Mouse (Mus musculus) CH12.LX (cell line): ENCODE measurements around the gene Cacna1a. TPM values are rescaled to one million over a fixed set of nuclear protein-coding genes. Genes with fewer than 3 reads are reported as not detected.

Source experiments
- DNase-seq: peaks from one replicate; pipeline ENCODE4 v3.0.0-alpha.2; 2013; ENCODE audit errors: extremely low read depth
- H3K27ac ChIP-seq: 2 replicates; pipeline ENCODE4 v1.5.1; 2012; ENCODE audit warnings: low read depth, mild to moderate bottlenecking, control low read depth, moderate library complexity; ENCODE audit not compliant: insufficient read depth
- H3K27me3 ChIP-seq: replicated peaks from 2 replicates; pipeline ENCODE3; 2012; ENCODE audit warnings: inconsistent platforms
- H3K36me3 ChIP-seq, 2 experiments: replicated peaks in 1 of 2; 2 replicates each; pipeline versions ENCODE3 to v1.6.1; 2012; ENCODE audit warnings: inconsistent platforms in 1 of 2, low read length in 1 of 2, mild to moderate bottlenecking in 1 of 2, mixed read lengths in 1 of 2, moderate library complexity in 1 of 2; ENCODE audit not compliant: control insufficient read depth in 1 of 2, insufficient read depth in 1 of 2
- H3K4me1 ChIP-seq, 2 experiments: 2 replicates each; pipeline ENCODE4 v1.6.1; 2012; ENCODE audit warnings: inconsistent platforms in 1 of 2, moderate library complexity in 1 of 2; ENCODE audit not compliant: insufficient read depth in 2 of 2, control insufficient read depth in 1 of 2
- H3K4me2 ChIP-seq: 2 replicates; pipeline ENCODE4 v1.6.1; 2012; ENCODE audit warnings: low read depth, mild to moderate bottlenecking, control low read depth; ENCODE audit not compliant: poor library complexity, insufficient read depth, severe bottlenecking
- H3K4me3 ChIP-seq, 3 experiments: fragments of 150-350 bp in 1 of 3; sonication (generic) in 1 of 3; replicated peaks in 1 of 3; 2 replicates each; pipeline versions ENCODE3 to v1.5.1; 2011 to 2012; ENCODE audit warnings: low read depth in 2 of 3, low read length in 2 of 3, mild to moderate bottlenecking in 2 of 3, moderate library complexity in 2 of 3, control low read depth in 1 of 3, improper control_type of control experiment in 1 of 3, inconsistent platforms in 1 of 3, mixed read lengths in 1 of 3; ENCODE audit not compliant: poor library complexity in 1 of 3
- H3K79me2 ChIP-seq: replicated peaks from 2 replicates; pipeline ENCODE4 v1.6.1; 2012; ENCODE audit warnings: mild to moderate bottlenecking, moderate library complexity; ENCODE audit not compliant: control insufficient read depth, poor library complexity, insufficient read depth, severe bottlenecking; ENCODE audit errors: extremely low read depth
- H3K9ac ChIP-seq: 2 replicates; pipeline ENCODE4 v1.6.1; 2012; ENCODE audit warnings: low read depth, mild to moderate bottlenecking, control low read depth, moderate library complexity; ENCODE audit not compliant: insufficient read depth
- H3K9me3 ChIP-seq: replicated peaks from 2 replicates; pipeline ENCODE3; 2012; ENCODE audit warnings: low read length, inconsistent platforms, mixed read lengths
- BHLHE40 ChIP-seq: IDR thresholded peaks from 2 replicates; pipeline ENCODE4 v1.6.1; 2011; ENCODE audit warnings: mild to moderate bottlenecking, low read depth, low read length, improper control_type of control experiment
- CHD1 ChIP-seq: IDR thresholded peaks from 2 replicates; pipeline ENCODE4 v1.6.1; 2012; ENCODE audit warnings: low read depth, low read length, improper control_type of control experiment, inconsistent platforms
- CHD2 ChIP-seq: IDR thresholded peaks from 2 replicates; pipeline ENCODE4 v1.6.1; 2011; ENCODE audit warnings: low read length, improper control_type of control experiment
- CTCF ChIP-seq, 2 experiments: IDR thresholded peaks in 1 of 2; conservative IDR thresholded peaks in 1 of 2; 2 replicates each; pipeline ENCODE4 v1.5.1; 2011 to 2012; ENCODE audit warnings: low read depth in 2 of 2, low read length in 2 of 2, improper control_type of control experiment in 1 of 2, inconsistent platforms in 1 of 2, mild to moderate bottlenecking in 1 of 2, moderate library complexity in 1 of 2
- E2F4 ChIP-seq: IDR thresholded peaks from 2 replicates; pipeline ENCODE4 v1.6.1; 2011; ENCODE audit warnings: low read depth, low read length, improper control_type of control experiment; ENCODE audit not compliant: insufficient replicate concordance
- ELF1 ChIP-seq: IDR thresholded peaks from 2 replicates; pipeline ENCODE4 v1.6.1; 2014; ENCODE audit warnings: low read depth, mild to moderate bottlenecking, inconsistent platforms, low read length, improper control_type of control experiment
- EP300 ChIP-seq: IDR thresholded peaks from 2 replicates; pipeline ENCODE4 v1.6.1; 2011; ENCODE audit warnings: low read length, improper control_type of control experiment
- ETS1 ChIP-seq: conservative IDR thresholded peaks from 2 replicates; pipeline ENCODE4 v1.6.1; 2012; ENCODE audit warnings: low read depth, mild to moderate bottlenecking, inconsistent platforms, low read length, improper control_type of control experiment, moderate library complexity
- GABPA ChIP-seq: IDR thresholded peaks from 2 replicates; pipeline ENCODE4 v1.6.1; 2012; ENCODE audit warnings: low read depth, low read length, improper control_type of control experiment, inconsistent platforms; ENCODE audit not compliant: insufficient replicate concordance
- HCFC1 ChIP-seq: IDR thresholded peaks from 2 replicates; pipeline ENCODE4 v1.6.1; 2012; ENCODE audit warnings: low read depth, mild to moderate bottlenecking, inconsistent platforms, low read length, improper control_type of control experiment
- IRF4 ChIP-seq: IDR thresholded peaks from 2 replicates; pipeline ENCODE4 v1.6.1; 2014; ENCODE audit warnings: low read depth, mild to moderate bottlenecking, inconsistent platforms, low read length, improper control_type of control experiment
- JUN ChIP-seq: IDR thresholded peaks from 2 replicates; pipeline ENCODE4 v1.6.1; 2011; ENCODE audit warnings: low read depth, mild to moderate bottlenecking, low read length, improper control_type of control experiment, moderate library complexity; ENCODE audit not compliant: insufficient read depth
- JUND ChIP-seq: conservative IDR thresholded peaks from 2 replicates; pipeline ENCODE4 v1.6.1; 2011; ENCODE audit warnings: low read depth, low read length, improper control_type of control experiment
- KAT2A ChIP-seq: IDR thresholded peaks from 2 replicates; pipeline ENCODE4 v1.6.1; 2012; ENCODE audit warnings: low read length, improper control_type of control experiment, inconsistent platforms; ENCODE audit not compliant: insufficient replicate concordance
- MAFK ChIP-seq: IDR thresholded peaks from 2 replicates; pipeline ENCODE4 v1.6.1; 2011; ENCODE audit warnings: low read length, improper control_type of control experiment; ENCODE audit not compliant: insufficient replicate concordance
- MAX ChIP-seq: IDR thresholded peaks from 2 replicates; pipeline ENCODE4 v1.6.1; 2011; ENCODE audit warnings: low read length, improper control_type of control experiment
- MAZ ChIP-seq: IDR thresholded peaks from 2 replicates; pipeline ENCODE4 v1.6.1; 2012; ENCODE audit warnings: low read depth, mild to moderate bottlenecking, inconsistent platforms, low read length, improper control_type of control experiment, moderate library complexity
- MEF2A ChIP-seq: IDR thresholded peaks from 2 replicates; pipeline ENCODE4 v1.6.1; 2014; ENCODE audit warnings: low read depth, mild to moderate bottlenecking, inconsistent platforms, low read length, improper control_type of control experiment, borderline replicate concordance
- MXI1 ChIP-seq: IDR thresholded peaks from 2 replicates; pipeline ENCODE4 v1.6.1; 2011; ENCODE audit warnings: mild to moderate bottlenecking, low read depth, low read length, improper control_type of control experiment
- MYC ChIP-seq: IDR thresholded peaks from 2 replicates; pipeline ENCODE4 v1.6.1; 2011; ENCODE audit warnings: low read depth, mild to moderate bottlenecking, improper control_type of control experiment, low read length
- NELFE ChIP-seq: IDR thresholded peaks from 2 replicates; pipeline ENCODE4 v1.6.1; 2011; ENCODE audit warnings: low read depth, low read length, improper control_type of control experiment
- NRF1 ChIP-seq: IDR thresholded peaks from 2 replicates; pipeline ENCODE4 v1.6.1; 2014; ENCODE audit warnings: low read depth, mild to moderate bottlenecking, inconsistent platforms, low read length, improper control_type of control experiment, moderate library complexity
- PAX5 ChIP-seq: IDR thresholded peaks from 2 replicates; pipeline ENCODE4 v1.6.1; 2012; ENCODE audit warnings: low read length, inconsistent platforms, mixed read lengths
- POLR2A ChIP-seq: IDR thresholded peaks from 2 replicates; pipeline ENCODE4 v1.6.1; 2011; ENCODE audit warnings: low read depth, mild to moderate bottlenecking, improper control_type of control experiment, low read length
- POLR2AphosphoS2 ChIP-seq: IDR thresholded peaks from 2 replicates; pipeline ENCODE4 v1.6.1; 2011; ENCODE audit warnings: low read depth, low read length, improper control_type of control experiment
- RAD21 ChIP-seq: IDR thresholded peaks from 2 replicates; pipeline ENCODE4 v1.6.1; 2011; ENCODE audit warnings: low read depth, mild to moderate bottlenecking, low read length, improper control_type of control experiment, moderate library complexity
- RCOR1 ChIP-seq: conservative IDR thresholded peaks from 2 replicates; pipeline ENCODE4 v1.6.1; 2012; ENCODE audit warnings: low read depth, mild to moderate bottlenecking, inconsistent platforms, low read length, improper control_type of control experiment
- SIN3A ChIP-seq: IDR thresholded peaks from 2 replicates; pipeline ENCODE4 v1.6.1; 2012; ENCODE audit warnings: low read length, improper control_type of control experiment, inconsistent platforms
- SMC3 ChIP-seq: IDR thresholded peaks from 2 replicates; pipeline ENCODE4 v1.6.1; 2011; ENCODE audit warnings: low read depth, low read length, improper control_type of control experiment
- TBP ChIP-seq: conservative IDR thresholded peaks from 2 replicates; pipeline ENCODE4 v1.6.1; 2011; ENCODE audit warnings: low read depth, low read length, improper control_type of control experiment
- TCF12 ChIP-seq: IDR thresholded peaks from 2 replicates; pipeline ENCODE4 v1.6.1; 2014; ENCODE audit warnings: low read depth, mild to moderate bottlenecking, inconsistent platforms, low read length, improper control_type of control experiment
- UBTF ChIP-seq: IDR thresholded peaks from 2 replicates; pipeline ENCODE4 v1.6.1; 2012; ENCODE audit warnings: low read depth, mild to moderate bottlenecking, inconsistent platforms, low read length, improper control_type of control experiment, moderate library complexity
- USF1 ChIP-seq: IDR thresholded peaks from 2 replicates; pipeline ENCODE4 v1.6.1; 2014; ENCODE audit warnings: low read depth, mild to moderate bottlenecking, inconsistent platforms, low read length, improper control_type of control experiment
- USF2 ChIP-seq: conservative IDR thresholded peaks from 2 replicates; pipeline ENCODE4 v1.6.1; 2011; ENCODE audit warnings: low read depth, low read length, improper control_type of control experiment
- ZC3H11A ChIP-seq: IDR thresholded peaks from 2 replicates; pipeline ENCODE4 v1.6.1; 2012; ENCODE audit warnings: low read depth, mild to moderate bottlenecking, inconsistent platforms, low read length, improper control_type of control experiment
- ZKSCAN1 ChIP-seq: IDR thresholded peaks from 2 replicates; pipeline ENCODE4 v1.6.1; 2012; ENCODE audit warnings: low read depth, inconsistent platforms, low read length, improper control_type of control experiment, borderline replicate concordance
- ZMIZ1 ChIP-seq: IDR thresholded peaks from 2 replicates; pipeline ENCODE4 v1.6.1; 2012; ENCODE audit warnings: low read depth, mild to moderate bottlenecking, inconsistent platforms, low read length, improper control_type of control experiment
- ZNF384 ChIP-seq: IDR thresholded peaks from 2 replicates; pipeline ENCODE4 v1.6.1; 2012; ENCODE audit warnings: low read depth, low read length, improper control_type of control experiment, inconsistent platforms
- dilution Hi-C: fragments of 300-500 bp; cut with MboI; formaldehyde crosslinking; loops from 2 replicates; pipeline ENCODE4 v1.14.3; 2020; ENCODE audit warnings: low sequenced_read_pairs; ENCODE audit not compliant: extremely low pct_unique_long_range_greater_than_20kb, extremely low pct_ligation_motif_present
- in situ Hi-C: fragments of 300-500 bp; cut with MboI; formaldehyde crosslinking; loops from 3 replicates; pipeline ENCODE4 v1.14.3; 2019; ENCODE audit warnings: low sequenced_read_pairs, low pct_ligation_motif_present, low pct_unique_long_range_greater_than_20kb, mixed read lengths
- polyA plus RNA-seq: library from polyadenylated mRNA; unstranded; fragments of >175 nt; gene quantifications from 2 replicates; pipeline ENCODE4 v1.2.1, GENCODE M21; 2012; ENCODE audit warnings: low read depth; ENCODE audit not compliant: insufficient read length
- total RNA-seq, 2 experiments: library from RNA; depleted of rRNA; stranded (reverse); fragments of 300-350 nt in 1 of 2; fragments of >200 nt in 1 of 2; gene quantifications; 2 replicates each; pipeline ENCODE4 v1.2.3; 2012 to 2014

Cacna1a gene
- total and polyA plus RNA-seq, 3 experiments, result 2.6 to 9.4 (median 6.9) TPM

DNA sequence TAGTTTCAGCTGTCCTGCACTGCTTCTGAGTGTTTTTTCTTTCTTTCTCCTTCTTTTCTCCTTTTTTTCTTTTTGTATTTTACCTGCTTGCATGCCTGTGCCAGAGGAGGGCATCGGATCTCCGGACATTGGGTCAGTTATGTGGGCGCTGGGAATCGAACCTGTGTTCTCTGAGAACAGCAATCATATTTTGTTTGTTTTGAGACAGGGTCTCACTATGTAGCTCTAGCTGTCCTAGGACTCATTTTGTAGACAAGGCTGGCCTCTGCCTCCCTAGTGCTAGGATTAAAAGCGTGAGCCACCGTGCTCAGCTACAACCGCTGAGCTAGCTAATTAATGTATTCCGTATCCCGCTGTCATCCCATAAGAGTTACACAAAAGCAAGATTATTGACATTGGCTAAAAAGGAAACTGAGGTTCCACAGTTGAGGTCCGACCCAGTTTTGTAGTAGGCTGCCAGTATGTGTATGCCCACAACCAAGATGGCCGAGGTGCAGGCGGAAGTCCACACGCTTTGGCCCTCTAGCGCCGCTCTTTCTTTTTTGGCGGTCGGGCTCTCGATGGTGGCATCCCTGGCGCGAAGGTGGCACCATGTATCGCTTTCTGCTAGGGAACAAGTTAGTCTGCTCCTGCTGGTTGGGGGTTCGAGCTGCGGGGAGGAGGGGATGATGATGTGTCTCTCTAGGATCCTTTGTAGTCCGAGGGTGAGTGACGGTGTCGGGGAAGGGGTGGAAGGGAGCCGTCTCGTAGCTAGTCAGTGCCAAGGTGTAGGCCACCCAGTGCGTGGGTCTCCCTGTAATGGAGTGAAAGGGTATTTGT is 276.5 kb downstream of the Cacna1a start:
- TF ChIP-seq ETS1 (no peak; the same call in none of the 2 replicates), ZMIZ1 (peak; percentile 62), NELFE (peak; percentile 76), NRF1 (peak; percentile 72), MYC (peak; percentile 42; the same call in 1 of the 2 replicates), MXI1 (0 out of 2 replicates have a peak, but pooled peaks have one; percentile 14), SIN3A (peak; percentile 89), HCFC1 (peak; percentile 96), TCF12 (peak; percentile 90), USF1 (no peak), BHLHE40 (no peak), ELF1 (peak; percentile 88), GABPA (peak; percentile 62; the same call in 1 of the 2 replicates), ZKSCAN1 (no peak), POLR2A (peak; percentile 76), JUND (no peak), PAX5 (no peak), TBP (peak; percentile 76), MAX (0 out of 2 replicates have a peak, but pooled peaks have one; percentile 69), JUN (no peak), IRF4 (peak; percentile 48), RCOR1 (no peak), POLR2AphosphoS2 (0 out of 2 replicates have a peak, but pooled peaks have one; percentile 62), RAD21 (no peak), USF2 (no peak), CHD1 (peak; percentile 22; the same call in 1 of the 2 replicates), SMC3 (no peak), KAT2A (peak; percentile 92; the same call in 1 of the 2 replicates), UBTF (peak; percentile 70; the same call in 1 of the 2 replicates), E2F4 (peak; percentile 86; the same call in 1 of the 2 replicates), MAFK (no peak; the same call in 1 of the 2 replicates), ZC3H11A (no peak), MEF2A (peak; percentile 68), CTCF (conservative IDR thresholded peaks at IDR 0.05 in 1 of 2, IDR thresholded peaks at IDR 0.05 in 1 of 2; ENCODE audit: low read depth in 2 of 2, low read length in 2 of 2) (peak in 1 of 2 experiments; percentile 57; a peak in 2 of 4 replicates), ZNF384 (no peak), EP300 (no peak), MAZ (no peak; the same call in 1 of the 2 replicates), CHD2 (peak; percentile 62)
- peak overlapping the region; percentile 83 for H3K27ac ChIP-seq
- H3K4me3 ChIP-seq, result peak overlapping the region; percentile 73 to 82 (median 79)
- no peaks in the 10 kb centered on the region for H3K27me3 ChIP-seq
- H3K36me3 ChIP-seq, result peaks cover 6 to 22% of the 10 kb centered on the region in 2 experiments
- H3K9me3 ChIP-seq, result no peaks in the 10 kb centered on the region
- H3K4me1 ChIP-seq, result peaks cover 3 to 35% of the 10 kb centered on the region in 2 experiments; a peak in 2 of 4 replicates
- H3K4me2 ChIP-seq, result peak overlapping the region; percentile 88
- DNase-seq, result peak; percentile 85
- dilution Hi-C loops, result no loop called here
- in situ Hi-C loops, result no loop called here
- H3K79me2 ChIP-seq, result peaks cover 23% of the 10 kb centered on the region
- peak overlapping the region; percentile 75 for H3K9ac ChIP-seq
